Mouse (Mus musculus) liver, embryonic 14.5 days (tissue): ENCODE data around the gene Lysmd3. TPM values are rescaled to one million over a fixed set of nuclear protein-coding genes. Genes with fewer than 3 reads are reported as not detected.

ENCODE experiments used
- ATAC-seq: fragments of 200-750 bp; cut with Nextera tagmentation; 2 replicates; pipeline ENCODE4 v1.8.0; 2017; ENCODE audit warnings: moderate number of reproducible peaks, mild to moderate bottlenecking, moderate library complexity; ENCODE audit not compliant: insufficient read depth
- DNase-seq, 3 experiments: peaks; one replicate each; pipeline ENCODE4 v3.0.0-alpha.2; 2012 to 2013; ENCODE audit warnings: low read depth in 3 of 3, low spot score in 3 of 3
- H3K27ac ChIP-seq: fragments of 300-500 bp; sonication (generic); 2 replicates; pipeline ENCODE4 v1.5.1; 2014; ENCODE audit warnings: moderate library complexity, mild to moderate bottlenecking, control low read depth, inconsistent platforms
- H3K27me3 ChIP-seq: fragments of 300-500 bp; sonication (generic); 2 replicates; pipeline ENCODE4 v1.6.1; 2014; ENCODE audit warnings: mild to moderate bottlenecking, low read length, moderate library complexity; ENCODE audit not compliant: control insufficient read depth, insufficient read depth
- H3K36me3 ChIP-seq: fragments of 300-500 bp; sonication (generic); replicated peaks from 2 replicates; pipeline ENCODE4 v1.6.1; 2014; ENCODE audit warnings: low read depth; ENCODE audit not compliant: control insufficient read depth, insufficient read depth
- H3K4me1 ChIP-seq, 2 experiments: fragments of 200-500 bp in 1 of 2; fragments of 300-500 bp in 1 of 2; sonication (generic) in 1 of 2; replicated peaks; 2 replicates each; pipeline ENCODE4 v1.6.1; 2012 to 2014; ENCODE audit warnings: antibody characterized with exemption in 1 of 2, inconsistent platforms in 1 of 2, low read length in 1 of 2; ENCODE audit not compliant: control insufficient read depth in 2 of 2, insufficient read depth in 2 of 2
- H3K4me2 ChIP-seq: fragments of 300-500 bp; sonication (generic); 2 replicates; pipeline ENCODE4 v1.6.1; 2014; ENCODE audit warnings: low read depth, mild to moderate bottlenecking, control low read depth, moderate library complexity
- H3K4me3 ChIP-seq, 2 experiments: fragments of 200-500 bp in 1 of 2; fragments of 300-500 bp in 1 of 2; sonication (generic) in 1 of 2; 2 replicates each; pipeline ENCODE4 v1.5.1; 2012 to 2014; ENCODE audit warnings: low read depth in 2 of 2, low read length in 2 of 2, mild to moderate bottlenecking in 2 of 2, control low read depth in 1 of 2, inconsistent platforms in 1 of 2, moderate library complexity in 1 of 2; ENCODE audit not compliant: insufficient read depth in 1 of 2
- H3K9ac ChIP-seq: fragments of 300-500 bp; sonication (generic); replicated peaks from 2 replicates; pipeline ENCODE4 v1.6.1; 2014; ENCODE audit warnings: mild to moderate bottlenecking, control low read depth, moderate library complexity
- H3K9me3 ChIP-seq: fragments of 300-500 bp; sonication (generic); 2 replicates; pipeline ENCODE4 v1.6.1; 2016; ENCODE audit warnings: low read length, mixed read lengths; ENCODE audit not compliant: control insufficient read depth
- CTCF ChIP-seq: IDR thresholded peaks from 2 replicates; pipeline ENCODE4 v1.5.1; 2016; ENCODE audit warnings: antibody characterized with exemption, low read depth, control low read depth
- EP300 ChIP-seq: IDR thresholded peaks from 2 replicates; pipeline ENCODE4 v1.6.1; 2016; ENCODE audit warnings: antibody characterized with exemption, low read depth
- WGBS: fragments of 180-500 bp; shearing (Covaris S2); extraction: QIAGEN DNeasy Blood & Tissue Kit; methylation state at CpG from one replicate; pipeline ENCODE4 v1.1.7; 2014; ENCODE audit not compliant: insufficient replicate concordance; 5-methylcytosine and 5-hydroxymethylcytosine counted together
- polyA plus RNA-seq, 2 experiments: library from polyadenylated mRNA; depleted of rRNA in 1 of 2; stranded (reverse) in 1 of 2; unstranded in 1 of 2; fragments of >200 nt; fragmentation: Nextera tagmentation in 1 of 2; extraction: Ambion mirVana in 1 of 2; gene quantifications; 2 replicates each; pipeline versions ENCODE4 v1.2.1 to v1.2.3; 2012 to 2014

The Lysmd3 gene
- polyA plus RNA-seq, 2 experiments = 6.4 to 19.0 TPM

DNA sequence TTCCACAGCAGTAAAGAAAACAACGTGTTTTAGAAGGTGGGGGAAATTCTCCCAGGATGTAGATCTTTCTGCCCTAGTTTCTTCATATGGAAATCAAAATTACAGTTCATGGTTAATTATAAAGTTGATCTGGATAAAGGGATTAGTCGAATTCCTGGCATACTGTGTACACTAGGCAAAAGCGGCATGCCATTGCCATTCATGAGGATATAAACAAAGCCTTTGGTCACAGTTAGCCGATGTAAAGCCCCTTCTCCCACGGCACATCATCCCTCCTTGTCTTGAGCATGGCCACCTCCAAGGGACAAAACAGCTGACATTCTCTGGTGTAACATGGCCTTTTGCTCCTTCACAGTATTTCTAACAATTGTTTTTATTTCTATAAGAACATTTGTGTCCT is 26.9 kb upstream of the Lysmd3 start:
- no peaks in the 10 kb centered on the region for H3K9me3 ChIP-seq
- no peak for TF ChIP-seq CTCF
- H3K4me2 ChIP-seq = no peak overlapping the region
- no peak for ATAC-seq
- H3K9ac ChIP-seq = no peak overlapping the region
- no peak overlapping the region for H3K4me3 ChIP-seq
- no peaks in the 10 kb centered on the region for H3K4me1 ChIP-seq
- peaks cover 49% of the 10 kb centered on the region for H3K27me3 ChIP-seq
- H3K36me3 ChIP-seq = no peaks in the 10 kb centered on the region
- H3K27ac ChIP-seq = no peak overlapping the region
- 65% methylated on average over 5 of the region's 5 CpGs for WGBS
- no peak for DNase-seq

- peak within 1 kb of the TSS; percentile 41 for H3K4me2 ChIP-seq
- peak within 1 kb of the TSS in 1 of 2 experiments; percentile 25; a peak in 3 of 4 replicates for H3K4me3 ChIP-seq
- DNase-seq = no peak
- no peaks in the 10 kb centered on the region for H3K9me3 ChIP-seq
- H3K4me1 ChIP-seq = no peaks in the 10 kb centered on the region
- no peaks in the 10 kb centered on the region for H3K36me3 ChIP-seq
- H3K9ac ChIP-seq = no peak within 1 kb of the TSS
- TF ChIP-seq EP300 (no peak), CTCF (no peak)
- ATAC-seq = peak; percentile 79
- peaks cover 49% of the 10 kb centered on the region for H3K27me3 ChIP-seq
- 5% methylated on average over 42 of the region's 42 CpGs for WGBS
- H3K27ac ChIP-seq = no peak within 1 kb of the TSS
These were observed 24.6 kb upstream of the Lysmd3 start, which contains the start of gene Adgrv1 for GRCm38 (mm10) chr13:81632720-81633415. Gene Adgrv1 (minus strand): TSS chr13:81633154.

- ATAC-seq (no peak), DNase-seq (no peak)
- Histone ChIP-seq H3K27ac (no peak overlapping the region), H3K9me3 (no peaks in the 10 kb centered on the region), H3K4me2 (no peak overlapping the region), H3K27me3 (peaks cover 6% of the 10 kb centered on the region), H3K4me1 (peaks cover 27 to 32% of the 10 kb centered on the region in 2 experiments), H3K9ac (no peak overlapping the region), H3K4me3 (no peak overlapping the region), H3K36me3 (no peaks in the 10 kb centered on the region)
- WGBS = 40% methylated on average over 4 of the region's 4 CpGs
- no peak for TF ChIP-seq EP300
- no peak for TF ChIP-seq CTCF
These were observed 17.8 kb upstream of the Lysmd3 start for GRCm38 (mm10) chr13:81639624-81640023.

- 43% methylated on average over 6 of the region's 6 CpGs for WGBS
- H3K9ac ChIP-seq = no peak overlapping the region
- H3K4me1 ChIP-seq = peaks cover 37 to 42% of the 10 kb centered on the region in 2 experiments
- H3K27ac ChIP-seq = no peak overlapping the region
- no peaks in the 10 kb centered on the region for H3K27me3 ChIP-seq
- H3K9me3 ChIP-seq = no peaks in the 10 kb centered on the region
- H3K4me3 ChIP-seq = no peak overlapping the region
- H3K36me3 ChIP-seq = no peaks in the 10 kb centered on the region
- no peak for ATAC-seq
- TF ChIP-seq CTCF (no peak), EP300 (no peak)
- no peak for DNase-seq
- H3K4me2 ChIP-seq = no peak overlapping the region
These were observed 16.6 kb upstream of the Lysmd3 start for GRCm38 (mm10) chr13:81640881-81641280.

DNA sequence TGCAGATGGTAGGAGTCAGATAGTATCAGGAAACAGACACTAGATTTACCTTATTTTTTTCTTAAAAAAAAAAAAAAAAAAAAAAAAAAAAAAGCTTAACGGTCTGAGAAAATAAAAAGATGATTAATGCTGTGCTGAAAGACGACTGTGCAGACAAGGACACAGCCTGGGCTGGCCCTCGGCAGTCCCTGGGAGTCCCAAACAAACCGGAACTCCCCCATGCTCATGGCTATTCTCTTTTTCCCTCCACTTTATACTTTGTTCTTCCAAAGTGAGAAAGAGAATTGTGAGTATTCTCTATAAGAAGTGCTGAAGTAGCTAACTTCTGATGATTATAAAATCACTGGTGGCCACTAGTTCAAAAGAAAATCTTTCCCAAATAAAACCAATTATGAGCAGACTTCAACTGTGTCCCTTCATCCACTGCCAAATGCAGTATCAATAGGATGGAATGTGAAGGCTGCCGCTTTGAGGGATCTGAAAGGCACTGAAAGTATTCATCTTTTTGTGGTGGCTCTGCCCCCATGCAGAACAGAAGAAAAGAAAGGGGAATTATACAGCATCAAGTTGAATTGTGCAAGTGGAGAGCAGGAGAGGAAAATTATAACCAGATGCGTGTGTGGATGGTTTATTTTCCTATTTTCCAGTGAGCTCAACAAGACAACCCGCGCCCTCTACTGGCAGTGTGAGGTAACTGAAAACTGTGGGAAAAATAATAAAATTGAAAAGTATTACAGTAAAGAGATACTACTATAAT is 16.0 kb upstream of the Lysmd3 start:
- WGBS = 23% methylated on average over 8 of the region's 8 CpGs
- TF ChIP-seq CTCF (peak; percentile 79), EP300 (no peak)
- ATAC-seq = no peak
- H3K36me3 ChIP-seq = no peaks in the 10 kb centered on the region
- no peak overlapping the region for H3K27ac ChIP-seq
- H3K4me3 ChIP-seq = no peak overlapping the region
- peak overlapping the region; percentile 69 for H3K4me2 ChIP-seq
- H3K27me3 ChIP-seq = no peaks in the 10 kb centered on the region
- no peaks in the 10 kb centered on the region for H3K9me3 ChIP-seq
- H3K4me1 ChIP-seq = peaks cover 39 to 44% of the 10 kb centered on the region in 2 experiments
- H3K9ac ChIP-seq = no peak overlapping the region
- peak in 1 of 3 experiments; percentile 59 for DNase-seq
